Mouse (Mus musculus) neural tube, embryonic 14.5 days (tissue): ENCODE results near the gene Ptgir. TPM values are rescaled to one million over a fixed set of nuclear protein-coding genes. Genes with fewer than 3 reads are reported as not detected.
A peak's percentile ranks its signal among the peaks of the same experiment; 100 is the strongest.

Experiments used
- ATAC-seq: fragments of 200-750 bp; cut with Nextera tagmentation; 2 replicates; pipeline ENCODE4 v1.8.0; 2017; ENCODE audit warnings: low read depth, mild to moderate bottlenecking, moderate TSS enrichment, moderate library complexity
- H3K27ac ChIP-seq: fragments of 300-500 bp; sonication (generic); 2 replicates; pipeline ENCODE4 v1.5.1; 2014; ENCODE audit warnings: low read depth, mild to moderate bottlenecking, control low read depth, low read length, moderate library complexity, mixed read lengths
- H3K27me3 ChIP-seq: fragments of 300-500 bp; sonication (generic); 2 replicates; pipeline ENCODE4 v1.6.1; 2014; ENCODE audit warnings: low read length; ENCODE audit not compliant: control insufficient read depth, insufficient read depth
- H3K36me3 ChIP-seq: fragments of 300-500 bp; sonication (generic); 2 replicates; pipeline ENCODE4 v1.6.1; 2014; ENCODE audit warnings: low read length, mixed read lengths; ENCODE audit not compliant: control insufficient read depth, insufficient read depth
- H3K4me1 ChIP-seq: fragments of 300-500 bp; sonication (generic); 2 replicates; pipeline ENCODE4 v1.6.1; 2014; ENCODE audit warnings: low read length; ENCODE audit not compliant: control insufficient read depth, insufficient read depth
- H3K4me2 ChIP-seq: fragments of 300-500 bp; sonication (generic); 2 replicates; pipeline ENCODE4 v1.6.1; 2014; ENCODE audit warnings: mild to moderate bottlenecking, low read depth, low read length, control low read depth
- H3K4me3 ChIP-seq: fragments of 300-500 bp; sonication (generic); 2 replicates; pipeline ENCODE4 v1.5.1; 2014; ENCODE audit warnings: low read depth, low read length, control low read depth, mixed read lengths
- H3K9ac ChIP-seq: fragments of 300-500 bp; sonication (generic); replicated peaks from 2 replicates; pipeline ENCODE4 v1.6.1; 2014; ENCODE audit warnings: low read depth, mild to moderate bottlenecking, control low read depth, low read length, mixed read lengths
- H3K9me3 ChIP-seq: fragments of 300-500 bp; sonication (generic); 2 replicates; pipeline ENCODE4 v1.6.1; 2016; ENCODE audit warnings: low read length; ENCODE audit not compliant: control insufficient read depth
- WGBS: fragments of 180-500 bp; shearing (Covaris S2); extraction: QIAGEN DNeasy Blood & Tissue Kit; methylation state at CpG from one replicate; pipeline ENCODE4 v1.1.7; 2014; 5-methylcytosine and 5-hydroxymethylcytosine counted together
- polyA plus RNA-seq: library from polyadenylated mRNA; unstranded; fragments of >200 nt; fragmentation: Nextera tagmentation; extraction: Ambion mirVana; gene quantifications from 2 replicates; pipeline ENCODE4 v1.2.1, GENCODE M21; 2014

Gene Ptgir
- polyA plus RNA-seq, 1 experiment from 2014 or later, result not detected

DNA sequence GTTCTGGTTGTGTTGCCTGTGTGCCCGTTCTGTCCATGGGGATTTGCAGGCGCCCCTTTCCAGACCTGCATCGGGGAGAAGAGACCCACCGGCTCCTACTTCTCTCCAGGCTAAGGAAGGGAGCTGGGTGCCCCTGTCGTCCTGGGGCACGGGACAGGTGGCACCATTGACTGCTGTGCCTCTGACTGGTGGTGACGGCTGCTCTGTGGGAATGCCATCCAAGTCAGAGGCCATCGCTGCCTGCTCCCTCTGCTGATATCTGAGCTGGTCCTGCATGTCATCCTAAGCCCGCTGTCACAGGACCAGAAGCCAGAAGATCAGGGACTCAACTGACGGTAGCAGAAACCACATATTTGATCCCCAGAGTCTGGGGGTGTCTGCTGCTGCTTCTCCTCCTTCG lies 2.6 kb downstream of the Ptgir start:
- no peak for ATAC-seq
- Histone ChIP-seq H3K27ac (no peak overlapping the region), H3K9me3 (no peaks in the 10 kb centered on the region), H3K36me3 (0 out of 2 replicates have a peak, but pooled peaks cover 6% of the 10 kb centered on the region), H3K27me3 (no peaks in the 10 kb centered on the region), H3K4me3 (no peak overlapping the region), H3K4me2 (no peak overlapping the region), H3K9ac (no peak overlapping the region), H3K4me1 (no peaks in the 10 kb centered on the region)
- WGBS, result 69% methylated on average over 11 of the region's 11 CpGs

- Histone ChIP-seq H3K4me2 (no peak overlapping the region), H3K4me1 (no peaks in the 10 kb centered on the region), H3K9me3 (no peaks in the 10 kb centered on the region), H3K36me3 (peaks cover 13% of the 10 kb centered on the region), H3K27me3 (no peaks in the 10 kb centered on the region), H3K9ac (no peak overlapping the region), H3K27ac (no peak overlapping the region), H3K4me3 (no peak overlapping the region)
- no peak for ATAC-seq
- 57% methylated on average over 10 of the region's 10 CpGs for WGBS
These were observed 3.6 kb downstream of the Ptgir start for GRCm38 (mm10) chr7:16909909-16910308.

- Histone ChIP-seq H3K9me3 (no peaks in the 10 kb centered on the region), H3K27me3 (no peaks in the 10 kb centered on the region), H3K27ac (no peak overlapping the region), H3K4me2 (no peak overlapping the region), H3K4me1 (no peaks in the 10 kb centered on the region), H3K4me3 (no peak overlapping the region), H3K9ac (no peak overlapping the region), H3K36me3 (peaks cover 30% of the 10 kb centered on the region)
- WGBS, result 92% methylated on average over 3 of the region's 3 CpGs
- ATAC-seq, result no peak
These were observed 5.6 kb downstream of the Ptgir start for GRCm38 (mm10) chr7:16911904-16912303.

DNA sequence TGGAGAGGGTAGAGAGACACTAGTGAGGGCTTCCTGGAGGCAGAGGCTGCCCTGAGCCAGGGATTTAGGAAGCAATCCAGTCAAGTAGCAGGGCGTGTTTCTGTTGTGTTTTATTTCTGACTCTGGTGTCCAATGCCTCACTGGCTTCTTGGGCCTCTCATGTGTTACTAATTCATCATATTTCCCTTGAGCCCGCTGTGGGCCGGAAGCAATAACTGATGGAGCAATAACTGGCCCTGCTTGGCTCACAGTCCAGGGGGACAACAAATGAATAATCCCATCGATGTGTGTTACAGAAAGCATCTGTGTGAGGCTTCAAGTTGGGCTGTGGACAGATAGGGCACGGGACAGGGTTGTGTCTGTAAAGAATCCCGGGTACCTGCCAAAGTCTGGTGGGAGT lies 6.1 kb downstream of the Ptgir start:
- Histone ChIP-seq H3K27ac (no peak overlapping the region), H3K4me2 (no peak overlapping the region)
- ATAC-seq, result no peak

DNA sequence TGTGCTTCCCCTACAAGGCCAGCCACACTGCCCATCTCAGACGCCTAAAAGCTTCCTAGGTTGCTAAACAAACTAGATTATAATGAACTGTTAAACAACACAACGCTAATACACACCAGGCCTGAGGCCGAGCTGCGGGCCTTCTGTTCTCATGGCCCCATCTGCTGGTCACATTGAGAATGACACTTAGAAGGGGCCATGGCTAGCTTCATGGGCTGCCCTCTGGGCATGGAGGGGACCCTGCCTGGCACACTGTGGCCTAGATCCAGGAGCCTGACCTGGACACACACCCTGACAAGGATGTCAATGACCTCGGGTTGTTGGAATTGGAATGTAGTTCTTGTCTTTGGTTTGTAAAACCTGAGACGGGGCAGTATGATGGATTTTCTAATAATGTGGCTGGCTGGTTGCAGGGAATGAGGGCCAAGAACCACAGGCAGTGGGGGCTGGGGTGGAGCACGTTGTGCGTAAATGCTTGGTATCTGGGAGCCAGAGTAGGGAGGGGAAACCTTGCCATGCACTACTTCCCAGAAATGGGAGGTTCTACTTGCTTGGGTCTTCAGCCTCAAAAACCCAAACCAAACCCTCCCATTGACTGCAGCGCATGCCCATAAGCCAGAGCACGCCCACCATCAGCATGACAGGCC lies 7.6 kb downstream of the Ptgir start:
- peaks cover 3% of the 10 kb centered on the region; the same call in 1 of the 2 replicates for H3K4me1 ChIP-seq
- no peak overlapping the region for H3K9ac ChIP-seq
- no peak overlapping the region for H3K4me2 ChIP-seq
- no peak overlapping the region for H3K4me3 ChIP-seq
- WGBS, result 40% methylated on average over 10 of the region's 10 CpGs
- ATAC-seq, result peak; percentile 69
- H3K27me3 ChIP-seq, result no peaks in the 10 kb centered on the region
- H3K9me3 ChIP-seq, result no peaks in the 10 kb centered on the region
- H3K27ac ChIP-seq, result no peak overlapping the region
- peaks cover 49% of the 10 kb centered on the region for H3K36me3 ChIP-seq

More for the DNA sequence above, 6.1 kb downstream of the Ptgir start:
- no peaks in the 10 kb centered on the region for H3K9me3 ChIP-seq
- H3K9ac ChIP-seq, result no peak overlapping the region
- no peak overlapping the region for H3K4me3 ChIP-seq
- peaks cover 34% of the 10 kb centered on the region for H3K36me3 ChIP-seq
- no peaks in the 10 kb centered on the region for H3K27me3 ChIP-seq
- H3K4me1 ChIP-seq, result no peaks in the 10 kb centered on the region
- 49% methylated on average over 6 of the region's 6 CpGs for WGBS

GRCm38 (mm10) chr7:16914453-16915343 lies 8.4 kb downstream of the Ptgir start:
- Histone ChIP-seq H3K27ac (no peak overlapping the region), H3K4me2 (no peak overlapping the region), H3K9me3 (no peaks in the 10 kb centered on the region), H3K9ac (no peak overlapping the region), H3K36me3 (peaks cover 49% of the 10 kb centered on the region), H3K4me1 (peaks cover 10% of the 10 kb centered on the region), H3K4me3 (no peak overlapping the region), H3K27me3 (no peaks in the 10 kb centered on the region)
- no peak; the same call in 1 of the 2 replicates for ATAC-seq
- 87% methylated on average over 18 of the region's 18 CpGs for WGBS

GRCm38 (mm10) chr7:16915461-16916340 lies 9.4 kb downstream of the Ptgir start:
- Histone ChIP-seq H3K4me2 (no peak overlapping the region), H3K9ac (no peak overlapping the region), H3K4me1 (peaks cover 20% of the 10 kb centered on the region), H3K9me3 (no peaks in the 10 kb centered on the region), H3K27ac (no peak overlapping the region), H3K4me3 (no peak overlapping the region), H3K27me3 (no peaks in the 10 kb centered on the region), H3K36me3 (peaks cover 49% of the 10 kb centered on the region)
- ATAC-seq, result no peak
- WGBS, result 93% methylated on average over 32 of the region's 32 CpGs

DNA sequence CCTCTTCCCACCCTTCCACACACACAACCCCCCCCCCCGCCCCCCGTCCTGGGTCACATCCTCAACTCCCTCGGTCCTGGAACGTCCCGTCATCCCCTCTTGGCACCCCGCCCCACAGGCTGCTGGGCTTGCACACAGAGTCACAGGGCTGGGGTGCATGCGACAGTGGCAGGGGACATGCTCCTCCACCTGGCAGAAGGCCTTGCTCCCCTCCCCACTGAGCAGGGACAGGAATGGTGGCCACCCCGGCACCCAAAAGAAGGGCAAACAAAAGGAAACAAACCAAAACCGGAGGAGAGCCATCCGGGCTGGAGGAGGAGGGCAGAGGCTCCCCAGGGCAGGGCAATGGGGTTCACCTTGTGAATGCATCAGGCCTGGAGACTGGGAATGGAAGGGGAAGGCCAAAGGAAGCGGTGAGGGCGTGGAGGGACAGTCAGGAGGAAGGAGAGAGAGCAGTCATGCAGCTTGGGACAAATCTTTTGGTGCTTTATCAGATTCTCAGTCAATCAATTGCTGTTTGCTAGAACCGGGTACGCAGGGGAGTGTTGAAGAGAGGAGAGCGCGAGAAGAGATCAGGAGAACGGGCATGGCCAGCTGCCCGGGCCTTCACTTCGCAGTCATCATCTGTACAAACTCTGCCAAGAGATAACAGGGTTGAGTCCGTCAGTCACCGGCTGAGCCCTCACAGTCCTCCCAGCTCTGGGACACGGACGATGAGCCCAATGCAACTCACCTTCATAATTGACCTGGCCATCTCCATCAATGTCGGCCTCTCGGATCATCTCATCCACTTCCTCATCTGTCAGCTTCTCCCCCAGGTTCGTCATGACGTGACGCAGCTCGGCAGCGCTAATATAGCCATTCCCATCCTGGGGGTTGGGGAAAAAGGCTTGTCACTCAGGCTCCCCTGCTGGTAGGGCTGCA lies 10.3 kb downstream of the Ptgir start:
- peaks cover 29% of the 10 kb centered on the region for H3K4me1 ChIP-seq
- H3K27ac ChIP-seq, result no peak overlapping the region
- H3K27me3 ChIP-seq, result no peaks in the 10 kb centered on the region
- no peak for ATAC-seq
- H3K9ac ChIP-seq, result no peak overlapping the region
- H3K4me3 ChIP-seq, result no peak overlapping the region
- WGBS, result 89% methylated on average over 30 of the region's 30 CpGs
- no peaks in the 10 kb centered on the region for H3K9me3 ChIP-seq
- H3K4me2 ChIP-seq, result no peak overlapping the region
- peaks cover 49% of the 10 kb centered on the region for H3K36me3 ChIP-seq
